Mouse (Mus musculus): ENCODE data around the gene Fam98a. TPM values are rescaled to one million over a fixed set of nuclear protein-coding genes. Genes with fewer than 3 reads are reported as not detected.
A peak's percentile ranks its signal among the peaks of the same experiment; 100 is the strongest.

Fam98a gene
- polyA plus RNA-seq, 1 experiment from 2014 or later: 20.2 TPM

GRCm38 (mm10) chr17:75538431-75538830 is 13.3 kb downstream of the Fam98a start:
- no peak overlapping the region for H3K9ac ChIP-seq
- no peak for ATAC-seq (ENCODE audit: low read depth)
- no peak overlapping the region for H3K27ac ChIP-seq
- no peak overlapping the region for H3K4me2 ChIP-seq
- no peaks in the 10 kb centered on the region for H3K27me3 ChIP-seq
- H3K36me3 ChIP-seq: peaks cover 49% of the 10 kb centered on the region
- H3K4me3 ChIP-seq (replicated peaks): no peak overlapping the region
- H3K4me1 ChIP-seq (replicated peaks): peaks cover 14% of the 10 kb centered on the region
- 66% methylated on average over 12 of the region's 12 CpGs for WGBS (ENCODE audit: insufficient replicate concordance)
- DNase-seq: no peak
- H3K9me3 ChIP-seq (replicated peaks): no peaks in the 10 kb centered on the region

GRCm38 (mm10) chr17:75537050-75537445 is 14.7 kb downstream of the Fam98a start:
- WGBS (ENCODE audit: insufficient replicate concordance): 79% methylated on average over 7 of the region's 7 CpGs

GRCm38 (mm10) chr17:75536396-75537049 is 15.2 kb downstream of the Fam98a start:
- Histone ChIP-seq H3K4me1 (replicated peaks) (0 out of 2 replicates have a peak, but pooled peaks cover 8% of the 10 kb centered on the region), H3K36me3 (peaks cover 35% of the 10 kb centered on the region), H3K27ac (no peak overlapping the region), H3K27me3 (no peaks in the 10 kb centered on the region), H3K4me3 (replicated peaks) (no peak overlapping the region), H3K4me2 (no peak overlapping the region), H3K9me3 (replicated peaks) (no peaks in the 10 kb centered on the region), H3K9ac (no peak overlapping the region)
- DNase-seq: no peak
- ATAC-seq (ENCODE audit: low read depth): peak; percentile 56; the same call in 1 of the 2 replicates
- 35% methylated on average over 6 of the region's 6 CpGs for WGBS (ENCODE audit: insufficient replicate concordance)

More at GRCm38 (mm10) chr17:75537050-75537445, 14.7 kb downstream of the Fam98a start:
- no peak overlapping the region for H3K27ac ChIP-seq
- ATAC-seq (ENCODE audit: low read depth): no peak
- no peak overlapping the region for H3K4me2 ChIP-seq
- 0 out of 2 replicates have a peak, but pooled peaks cover 8% of the 10 kb centered on the region for H3K4me1 ChIP-seq (replicated peaks)
- no peak overlapping the region for H3K9ac ChIP-seq
- peaks cover 40% of the 10 kb centered on the region for H3K36me3 ChIP-seq
- H3K9me3 ChIP-seq (replicated peaks): no peaks in the 10 kb centered on the region
- no peak for DNase-seq
- H3K27me3 ChIP-seq: no peaks in the 10 kb centered on the region
- no peak overlapping the region for H3K4me3 ChIP-seq (replicated peaks)

DNA sequence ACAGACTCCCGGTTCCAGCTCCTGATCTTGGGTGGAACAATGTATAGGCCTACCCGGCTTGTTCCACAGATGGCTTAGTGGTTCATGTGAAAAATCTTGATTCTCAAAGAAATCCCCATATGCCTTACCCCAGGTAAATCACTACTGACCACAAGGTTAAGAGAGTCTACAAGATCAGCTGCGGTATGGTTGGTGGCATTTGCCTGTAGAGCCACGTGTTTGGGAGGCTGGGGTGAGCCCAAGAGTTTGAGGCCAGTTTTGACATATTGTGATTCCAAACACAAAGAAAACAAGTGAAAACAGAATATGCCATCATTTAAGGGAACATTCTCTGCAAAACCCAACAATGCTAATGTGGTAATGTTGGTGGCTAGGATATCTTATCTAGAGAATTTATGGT is 16.1 kb downstream of the Fam98a start:
- Histone ChIP-seq H3K4me2 (no peak overlapping the region), H3K36me3 (peaks cover 35% of the 10 kb centered on the region), H3K9ac (no peak overlapping the region), H3K4me1 (replicated peaks) (0 out of 2 replicates have a peak, but pooled peaks cover 8% of the 10 kb centered on the region), H3K27me3 (no peaks in the 10 kb centered on the region), H3K4me3 (replicated peaks) (no peak overlapping the region), H3K27ac (no peak overlapping the region), H3K9me3 (replicated peaks) (no peaks in the 10 kb centered on the region)
- ATAC-seq (ENCODE audit: low read depth) (no peak), DNase-seq (no peak)
- WGBS (ENCODE audit: insufficient replicate concordance): 84% methylated on average over 4 of the region's 4 CpGs

GRCm38 (mm10) chr17:75534314-75535020 is 17.3 kb downstream of the Fam98a start:
- no peaks in the 10 kb centered on the region for H3K27me3 ChIP-seq
- WGBS (ENCODE audit: insufficient replicate concordance): 74% methylated on average over 12 of the region's 12 CpGs
- H3K4me3 ChIP-seq (replicated peaks): no peak overlapping the region
- H3K27ac ChIP-seq: no peak overlapping the region
- ATAC-seq (ENCODE audit: low read depth) (no peak), DNase-seq (no peak)
- peaks cover 31% of the 10 kb centered on the region for H3K36me3 ChIP-seq
- 0 out of 2 replicates have a peak, but pooled peaks cover 8% of the 10 kb centered on the region for H3K4me1 ChIP-seq (replicated peaks)
- H3K9me3 ChIP-seq (replicated peaks): no peaks in the 10 kb centered on the region
- no peak overlapping the region for H3K9ac ChIP-seq
- no peak overlapping the region for H3K4me2 ChIP-seq

GRCm38 (mm10) chr17:75532469-75532986 is 19.2 kb downstream of the Fam98a start:
- Histone ChIP-seq H3K9me3 (replicated peaks) (no peaks in the 10 kb centered on the region), H3K36me3 (peaks cover 18% of the 10 kb centered on the region; the same call in 1 of the 2 replicates), H3K27ac (no peak overlapping the region), H3K4me2 (no peak overlapping the region), H3K4me3 (replicated peaks) (no peak overlapping the region), H3K9ac (no peak overlapping the region), H3K4me1 (replicated peaks) (0 out of 2 replicates have a peak, but pooled peaks cover 5% of the 10 kb centered on the region), H3K27me3 (no peaks in the 10 kb centered on the region)
- no peak for DNase-seq
- ATAC-seq (ENCODE audit: low read depth): no peak
- 83% methylated on average over 6 of the region's 6 CpGs for WGBS (ENCODE audit: insufficient replicate concordance)

- H3K4me2 ChIP-seq: no peak overlapping the region
- H3K27me3 ChIP-seq: no peaks in the 10 kb centered on the region
- no peak overlapping the region for H3K27ac ChIP-seq
- H3K36me3 ChIP-seq: 0 out of 2 replicates have a peak, but pooled peaks cover 3% of the 10 kb centered on the region
- DNase-seq: no peak
- WGBS (ENCODE audit: insufficient replicate concordance): 84% methylated on average over 14 of the region's 14 CpGs
- H3K9ac ChIP-seq: no peak overlapping the region
- H3K9me3 ChIP-seq (replicated peaks): no peaks in the 10 kb centered on the region
- H3K4me3 ChIP-seq (replicated peaks): no peak overlapping the region
- no peak for ATAC-seq (ENCODE audit: low read depth)
- H3K4me1 ChIP-seq (replicated peaks): no peaks in the 10 kb centered on the region
Observed at GRCm38 (mm10) chr17:75529222-75529935, 22.4 kb downstream of the Fam98a start.

DNA sequence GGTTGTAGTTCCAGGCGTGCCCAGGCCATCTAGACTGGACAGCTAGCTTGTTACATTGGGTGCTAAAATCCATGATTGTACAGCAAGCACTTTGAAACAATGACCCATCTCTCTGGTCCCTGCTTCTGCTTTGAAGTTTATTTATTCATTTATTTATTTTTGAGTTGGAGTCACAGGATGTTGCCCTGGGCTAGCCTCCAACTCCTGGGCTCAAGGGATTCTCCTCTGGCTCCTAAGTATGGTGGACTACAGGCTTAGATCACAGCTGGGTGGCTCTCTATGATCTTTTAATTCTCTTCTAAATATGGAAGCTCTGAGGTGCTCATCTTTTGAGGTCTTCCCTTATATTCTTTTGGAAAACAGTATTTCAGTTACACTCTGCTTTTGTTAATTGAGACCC is 25.3 kb downstream of the Fam98a start:
- Histone ChIP-seq H3K4me1 (replicated peaks) (no peaks in the 10 kb centered on the region), H3K27ac (no peak overlapping the region), H3K9ac (no peak overlapping the region), H3K36me3 (0 out of 2 replicates have a peak, but pooled peaks cover 3% of the 10 kb centered on the region), H3K4me3 (replicated peaks) (no peak overlapping the region), H3K4me2 (no peak overlapping the region), H3K27me3 (no peaks in the 10 kb centered on the region), H3K9me3 (replicated peaks) (no peaks in the 10 kb centered on the region)
- ATAC-seq (ENCODE audit: low read depth) (no peak), DNase-seq (no peak)
- 42% methylated on average over 1 of the region's 1 CpGs for WGBS (ENCODE audit: insufficient replicate concordance)

DNA sequence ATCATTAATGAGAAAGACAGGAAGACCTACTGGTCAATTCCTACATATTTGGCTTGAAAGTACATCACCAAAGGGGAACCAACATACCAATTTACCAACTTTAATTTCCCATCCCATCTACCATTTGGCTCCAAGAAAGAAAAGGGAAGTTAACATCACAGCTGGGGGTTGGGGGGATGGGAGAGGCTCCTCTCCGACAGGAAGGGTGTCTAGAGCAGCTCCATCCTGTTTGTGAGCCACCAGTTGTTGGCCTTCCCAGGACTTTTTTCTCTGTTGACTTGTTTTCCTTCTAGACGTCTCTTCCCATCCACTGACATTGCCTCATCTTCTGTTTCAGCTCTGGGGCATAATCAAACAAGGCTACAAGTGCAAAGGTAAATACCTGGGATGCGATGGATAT is 27.9 kb downstream of the Fam98a start:
- ATAC-seq (ENCODE audit: low read depth): no peak
- Histone ChIP-seq H3K27ac (no peak overlapping the region), H3K36me3 (no peaks in the 10 kb centered on the region), H3K4me2 (no peak overlapping the region), H3K9me3 (replicated peaks) (no peaks in the 10 kb centered on the region), H3K9ac (no peak overlapping the region), H3K4me1 (replicated peaks) (no peaks in the 10 kb centered on the region), H3K27me3 (no peaks in the 10 kb centered on the region), H3K4me3 (replicated peaks) (no peak overlapping the region)
- 35% methylated on average over 3 of the region's 3 CpGs for WGBS (ENCODE audit: insufficient replicate concordance)
- DNase-seq: no peak

GRCm38 (mm10) chr17:75522347-75523065 is 29.2 kb downstream of the Fam98a start:
- Histone ChIP-seq H3K9ac (no peak overlapping the region), H3K36me3 (no peaks in the 10 kb centered on the region), H3K4me2 (no peak overlapping the region), H3K4me3 (replicated peaks) (no peak overlapping the region), H3K27ac (no peak overlapping the region), H3K4me1 (replicated peaks) (no peaks in the 10 kb centered on the region), H3K9me3 (replicated peaks) (no peaks in the 10 kb centered on the region), H3K27me3 (no peaks in the 10 kb centered on the region)
- 27% methylated on average over 9 of the region's 9 CpGs for WGBS (ENCODE audit: insufficient replicate concordance)
- DNase-seq (no peak), ATAC-seq (ENCODE audit: low read depth) (no peak)
